Mouse (Mus musculus) fibroblast of lung, adult 2 months (primary cell): ENCODE results near the gene Peli1.
A peak's percentile ranks its signal among the peaks of the same experiment; 100 is the strongest.

ENCODE experiments used
- DNase-seq: peaks from one replicate; pipeline ENCODE4 v3.0.0-alpha.2; 2011; ENCODE audit warnings: low read depth

The Peli1 gene

GRCm38 (mm10) chr11:21091067-21091427 lies at the start of gene Peli1:
TSS of gene Peli1 (plus strand) at chr11:21091291.
- DNase-seq: peak; percentile 94

GRCm38 (mm10) chr11:21042590-21042989 lies 48.5 kb upstream of the Peli1 start:
- DNase-seq: no peak

DNA sequence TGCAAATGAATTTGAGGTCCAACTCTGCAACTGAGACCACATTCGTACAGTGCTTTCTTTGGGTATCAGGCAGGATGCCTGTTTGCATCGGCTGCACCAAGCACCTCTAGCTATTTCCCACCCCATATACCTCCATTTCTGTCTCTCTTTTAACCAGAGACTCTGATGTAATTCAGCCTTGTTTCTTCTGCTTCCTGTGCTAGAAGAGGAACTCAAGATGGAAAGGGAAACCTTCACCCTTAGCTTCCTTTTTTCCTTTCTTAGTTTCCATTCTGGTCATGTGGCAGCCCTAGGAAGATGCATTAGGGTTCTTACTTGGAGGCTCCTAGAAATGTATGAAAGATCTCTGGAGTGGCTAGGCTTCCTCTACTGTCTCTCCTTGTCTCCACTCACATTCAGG lies 44.9 kb upstream of the Peli1 start:
- DNase-seq: no peak

GRCm38 (mm10) chr11:21047921-21048320 lies 43.2 kb upstream of the Peli1 start:
- DNase-seq: no peak

DNA sequence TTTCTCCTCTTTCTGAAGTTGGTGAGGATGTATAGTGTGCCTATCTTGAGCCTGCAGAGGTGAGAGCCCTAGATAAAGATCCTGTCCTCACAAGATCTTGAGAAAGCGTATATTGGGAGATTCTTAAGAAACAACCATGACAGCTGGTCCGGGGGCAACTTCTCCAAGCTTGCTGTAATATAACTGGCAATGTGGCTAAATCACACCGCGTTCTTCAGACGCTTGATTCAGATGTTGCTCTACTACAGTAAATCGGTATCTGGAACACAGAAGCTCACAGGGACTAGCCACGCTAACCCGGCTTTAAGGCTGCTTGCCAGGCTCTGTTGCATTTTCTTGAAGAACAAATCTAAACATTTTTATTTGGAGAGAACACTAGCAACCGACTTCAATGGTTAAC lies 39.4 kb upstream of the Peli1 start:
- no peak for DNase-seq

GRCm38 (mm10) chr11:21054587-21054986 lies 36.5 kb upstream of the Peli1 start:
- DNase-seq: peak; percentile 55

DNA sequence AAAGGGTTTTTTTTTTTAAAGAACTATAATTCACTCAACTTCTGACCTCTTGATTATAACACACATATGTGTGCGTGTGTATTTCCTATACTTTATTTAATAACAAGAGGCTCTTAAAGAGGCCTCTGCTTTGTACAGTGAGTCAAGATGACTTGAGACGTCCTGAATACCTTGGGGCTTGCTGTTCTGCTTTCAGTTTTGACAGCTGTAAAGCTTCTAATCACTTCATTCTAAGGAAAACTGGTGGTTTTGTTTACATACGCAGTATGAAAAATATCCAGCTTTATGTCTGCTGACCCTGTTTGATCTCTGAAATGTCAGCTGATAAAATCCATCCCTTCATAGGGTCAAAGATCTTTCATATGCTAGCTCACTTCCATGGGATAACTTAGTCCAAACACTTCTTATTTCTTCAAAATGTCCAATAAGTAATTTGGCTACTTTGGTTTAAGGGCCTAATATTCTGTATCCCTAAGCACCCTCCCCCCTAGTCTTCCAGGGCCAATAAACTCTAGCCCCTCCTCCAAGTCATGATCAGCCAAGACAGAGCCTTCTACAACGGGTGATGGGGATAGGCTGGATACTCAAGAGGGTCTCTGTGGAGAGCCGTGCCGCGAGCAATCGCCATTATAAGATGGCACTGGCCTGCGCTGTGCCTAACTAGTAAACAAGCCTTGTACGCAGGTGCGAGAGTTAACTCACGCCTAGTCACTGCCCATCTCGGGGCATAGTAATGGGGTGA lies 34.8 kb upstream of the Peli1 start:
- no peak for DNase-seq

DNA sequence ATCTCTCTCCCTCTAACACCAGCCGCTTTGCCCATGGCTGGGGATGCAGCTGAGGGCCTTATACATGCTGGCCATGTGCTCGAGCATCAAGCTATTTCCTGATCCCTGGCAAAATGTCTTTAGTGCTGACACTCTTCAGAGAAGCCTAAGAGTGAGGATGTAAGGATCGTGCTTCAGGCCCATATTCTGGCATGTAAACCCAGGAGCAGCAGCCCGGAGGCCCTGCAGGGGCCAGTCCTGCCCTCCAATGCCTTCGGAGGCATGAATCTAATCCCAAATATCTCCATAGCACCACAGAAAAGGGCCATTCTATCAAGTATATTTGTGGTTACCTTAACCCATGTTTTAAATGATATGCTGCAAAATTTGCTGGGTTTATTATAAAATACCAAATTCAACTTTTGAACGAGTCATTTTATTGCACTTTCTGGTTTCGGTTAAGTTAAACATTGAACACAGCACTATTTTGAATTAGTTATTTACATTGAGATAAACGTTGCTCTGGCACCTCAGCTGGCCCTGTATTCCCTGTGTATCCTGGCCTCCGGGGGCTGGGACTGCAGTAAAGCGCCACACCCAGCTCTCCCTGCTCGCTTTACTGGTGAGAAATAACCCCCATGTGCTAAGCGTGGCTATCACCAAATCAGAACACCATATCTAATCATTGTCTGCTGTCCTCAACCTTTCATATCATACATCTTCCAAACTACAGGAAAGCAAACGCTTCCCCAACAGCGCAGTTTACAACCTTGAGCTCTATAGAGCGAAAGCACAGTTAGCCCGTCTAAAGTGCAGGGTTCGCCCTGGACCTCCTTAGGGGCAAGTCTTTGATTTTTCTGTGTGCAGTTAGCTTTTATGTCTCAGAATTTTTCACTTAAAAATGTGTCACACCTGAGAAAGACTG lies 33.3 kb upstream of the Peli1 start:
- no peak for DNase-seq

DNA sequence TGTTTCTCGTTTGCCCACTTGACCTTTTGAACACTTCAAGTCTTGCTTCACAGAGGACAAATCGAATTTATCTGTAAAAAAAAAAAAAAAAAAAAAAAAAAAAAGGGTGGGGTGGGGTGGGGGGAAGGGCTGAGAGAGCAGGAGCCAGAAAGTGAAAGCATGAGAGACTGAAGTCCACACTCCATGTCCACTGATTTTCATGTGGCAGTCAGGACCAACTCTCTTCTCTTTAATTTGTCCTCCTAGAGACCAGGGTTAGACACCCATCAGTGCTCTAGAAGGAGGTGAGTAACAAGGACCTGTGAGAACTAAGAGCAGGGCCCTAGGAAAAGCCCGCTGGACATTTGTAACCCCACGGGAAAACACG lies 32.7 kb upstream of the Peli1 start:
- no peak for DNase-seq

GRCm38 (mm10) chr11:21060386-21061074 lies 30.6 kb upstream of the Peli1 start:
- no peak for DNase-seq

DNA sequence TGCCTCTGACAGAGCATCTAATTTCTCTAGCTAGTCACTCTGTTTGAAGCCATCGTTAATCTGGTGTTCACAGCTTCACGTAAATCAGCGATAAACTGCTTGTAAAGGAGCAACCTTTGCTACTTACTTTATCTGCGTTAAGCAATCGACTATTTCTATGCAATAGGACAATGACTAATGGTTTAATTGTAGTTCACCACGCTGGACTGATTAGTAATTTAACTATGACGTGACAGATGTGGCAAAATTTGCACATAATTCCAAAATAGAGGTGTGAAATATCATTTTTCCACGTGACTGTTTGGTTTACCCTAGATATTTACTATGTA lies 30.1 kb upstream of the Peli1 start:
- DNase-seq: no peak

DNA sequence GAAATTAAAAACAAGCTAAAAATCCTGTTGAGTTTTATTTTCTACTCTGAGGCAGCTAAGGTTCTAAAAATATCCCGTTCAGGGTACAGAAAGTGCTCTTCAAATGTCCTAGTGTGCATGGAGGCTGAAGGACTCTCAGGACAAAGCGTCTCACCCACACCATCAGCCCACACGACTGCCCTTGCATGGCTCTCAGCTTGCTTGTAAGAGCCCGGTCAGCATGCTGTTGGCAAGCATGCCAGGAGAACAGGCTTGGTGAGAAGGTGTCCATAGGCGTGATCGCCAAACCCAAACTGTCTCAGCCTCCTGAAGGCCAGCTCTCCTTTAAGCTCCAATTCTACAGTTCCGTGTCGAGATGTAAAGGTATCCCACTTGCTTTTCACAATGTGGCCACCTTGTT lies 29.7 kb upstream of the Peli1 start:
- no peak for DNase-seq

DNA sequence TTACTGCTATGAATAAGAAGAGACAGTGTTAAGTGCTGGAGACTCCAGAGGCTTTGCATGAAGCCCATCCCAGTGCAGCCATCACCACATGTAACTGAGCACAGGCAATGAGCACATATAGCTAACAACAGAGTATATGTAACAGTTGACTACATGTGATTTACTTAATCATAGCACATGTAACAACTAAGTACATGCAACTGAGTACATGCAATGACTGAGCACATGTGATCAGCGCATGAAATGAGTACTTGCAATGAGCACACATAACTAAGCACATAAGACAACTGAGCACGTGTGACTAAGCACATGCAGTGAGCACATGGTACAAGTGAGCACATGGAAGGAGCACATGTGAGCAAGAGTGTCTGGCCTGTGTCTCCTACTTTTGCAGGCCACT lies 29.0 kb upstream of the Peli1 start:
- no peak for DNase-seq

DNA sequence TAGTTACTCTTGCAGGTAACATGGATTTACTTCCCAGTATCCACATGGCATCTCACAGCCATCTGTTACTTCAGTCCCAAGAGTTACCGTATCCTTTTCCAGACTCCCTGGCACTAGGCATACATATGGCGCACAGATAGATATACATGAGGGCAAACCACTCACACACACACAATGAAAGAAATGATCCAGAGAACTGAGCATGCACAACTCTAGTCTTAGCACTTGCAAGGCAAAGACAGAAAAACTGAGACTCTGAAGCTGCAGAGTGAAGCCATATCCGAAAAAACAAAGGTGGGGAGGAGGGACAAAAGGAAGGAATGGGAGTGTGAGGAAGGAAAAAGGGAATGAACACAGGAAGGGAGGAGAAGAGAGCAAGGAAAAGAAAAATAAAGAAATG lies 27.8 kb upstream of the Peli1 start:
- DNase-seq: no peak

DNA sequence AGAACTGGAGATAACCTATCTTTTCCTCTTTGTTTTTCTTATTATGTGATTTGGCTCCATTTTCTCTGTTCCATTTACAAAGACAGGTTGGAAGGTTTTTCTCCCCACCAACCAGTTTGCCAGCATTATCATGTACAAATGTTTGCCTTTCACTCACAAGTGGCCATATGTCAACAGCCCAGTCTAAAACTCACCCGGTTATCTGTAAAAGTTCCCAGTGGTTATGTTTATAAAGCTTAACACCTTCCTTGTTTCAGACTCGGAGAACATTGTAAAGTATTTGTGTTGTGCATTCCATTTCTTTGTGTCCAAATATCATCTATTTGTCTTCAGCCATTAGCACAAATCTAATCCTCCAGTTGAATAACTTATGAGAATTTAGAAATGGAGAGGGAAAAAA lies 11.7 kb upstream of the Peli1 start:
- no peak for DNase-seq

- peak; percentile 45 for DNase-seq
These were observed 11.2 kb upstream of the Peli1 start for GRCm38 (mm10) chr11:21079851-21080362.

DNA sequence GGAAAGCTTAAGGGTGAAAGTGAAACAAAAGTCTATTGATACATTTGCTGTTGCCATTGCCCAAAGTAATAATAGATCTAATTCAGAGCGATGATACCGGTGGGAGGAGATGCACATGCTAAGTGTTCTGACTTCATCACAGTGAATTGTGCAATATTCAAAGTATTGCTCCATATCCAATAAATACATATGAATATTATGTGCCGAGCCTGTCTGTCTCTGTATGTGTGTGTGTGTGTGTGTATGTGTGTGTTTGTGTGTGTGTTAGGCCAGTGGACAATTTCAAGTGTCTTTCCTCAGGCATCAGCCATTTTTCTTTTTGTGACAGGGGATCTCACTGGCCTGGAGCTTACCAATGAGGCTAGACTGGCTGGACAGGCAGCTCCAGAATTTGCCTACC lies 9.9 kb upstream of the Peli1 start:
- no peak for DNase-seq

DNA sequence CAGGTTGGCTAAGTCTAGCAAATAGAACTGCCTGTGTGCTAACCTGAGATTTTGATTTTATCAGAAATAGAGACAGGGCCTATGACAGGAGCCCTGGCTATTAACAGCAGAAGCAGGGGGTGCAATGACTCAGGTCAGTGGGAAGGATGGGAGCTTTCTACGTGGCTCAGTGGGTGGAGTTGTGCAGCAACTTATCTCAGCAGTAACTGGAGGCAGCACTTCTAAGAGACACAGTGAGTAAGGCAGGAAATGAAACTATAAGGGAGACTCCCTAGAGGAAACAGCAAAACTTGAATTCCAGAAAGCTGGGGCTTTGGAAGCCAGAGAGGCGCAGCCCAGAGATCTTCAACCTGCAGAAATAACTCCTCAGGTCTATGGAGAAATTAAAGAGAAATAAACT lies 8.4 kb upstream of the Peli1 start:
- no peak for DNase-seq

GRCm38 (mm10) chr11:21088356-21088755 lies 2.7 kb upstream of the Peli1 start:
- no peak for DNase-seq

GRCm38 (mm10) chr11:21089571-21089970 lies 1.5 kb upstream of the Peli1 start:
- no peak for DNase-seq

DNA sequence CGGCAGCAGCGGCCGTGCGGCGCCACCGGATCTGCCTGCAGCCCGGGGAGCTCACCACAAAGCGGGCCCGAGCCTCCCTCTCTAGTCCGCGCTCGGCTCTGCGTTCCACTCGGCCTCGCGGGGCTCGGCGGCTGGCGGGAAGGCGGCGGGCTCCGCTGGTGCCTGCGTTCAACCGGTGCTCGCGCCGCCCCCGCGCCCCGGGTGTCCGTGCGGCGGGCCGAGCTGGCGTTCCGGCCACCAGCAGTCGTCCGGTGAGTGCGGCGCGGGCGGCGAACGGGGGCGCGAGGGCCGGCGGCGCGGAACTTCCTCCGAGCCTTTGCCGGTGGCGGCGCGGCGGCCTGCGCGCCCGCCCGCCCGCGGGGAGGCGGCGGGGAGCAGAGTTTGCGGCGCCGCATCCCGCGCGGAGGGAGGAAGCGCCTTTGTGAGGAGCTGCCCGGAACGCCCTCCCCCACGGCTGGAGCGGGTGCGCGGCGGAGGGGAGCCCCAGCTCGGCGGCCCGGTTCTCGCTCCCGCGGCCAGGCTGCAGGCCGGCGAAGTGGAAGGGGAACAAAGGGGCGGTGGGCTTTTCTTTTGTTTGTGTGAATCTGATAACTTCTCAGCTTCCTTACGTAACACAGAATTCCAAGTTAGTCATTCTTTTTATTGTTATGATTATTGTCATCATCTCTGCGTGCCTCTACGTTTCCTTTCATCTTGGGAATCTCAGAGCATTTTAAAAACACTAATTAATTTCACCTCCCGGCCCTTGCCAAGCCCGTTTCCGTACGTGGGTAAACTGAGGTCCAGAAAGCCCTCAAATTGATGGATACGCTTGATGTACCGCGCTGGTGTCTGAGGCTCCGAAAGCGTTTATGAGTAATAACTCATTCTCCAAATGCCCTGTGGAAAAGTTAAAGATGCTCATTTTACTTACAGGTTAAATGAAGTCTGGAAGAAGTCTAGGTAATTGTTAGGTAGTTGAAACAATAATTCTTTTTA lies 626 bp downstream of the Peli1 start:
- no peak for DNase-seq

DNA sequence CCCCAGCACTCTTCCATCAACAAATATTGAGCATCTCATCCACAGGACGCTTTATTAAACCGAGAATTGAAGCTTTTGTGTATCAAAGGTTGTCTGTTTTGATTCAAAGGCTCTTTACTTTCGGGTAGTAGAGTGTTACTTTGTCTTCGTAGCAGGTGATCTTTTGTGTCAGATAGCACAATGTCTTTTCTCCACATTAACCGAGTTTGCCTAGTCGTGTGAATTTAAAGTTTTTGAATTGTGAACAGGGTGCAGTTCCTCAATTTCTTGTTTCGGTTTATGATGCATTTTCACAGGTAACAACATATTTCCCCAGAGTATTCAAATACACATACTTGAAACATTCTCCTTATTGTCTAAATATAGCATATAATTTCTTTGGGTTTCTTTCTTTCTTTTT lies 1.5 kb downstream of the Peli1 start:
- DNase-seq: no peak
